Mouse (Mus musculus): Measurements from ENCODE around the gene Lsm10.

Lsm10 gene

GRCm38 (mm10) chr4:126118651-126119050, 22.2 kb downstream of the Lsm10 start:
- DNase-seq (ENCODE audit: low spot score) = no peak

GRCm38 (mm10) chr4:126119051-126119450, 22.6 kb downstream of the Lsm10 start:
- DNase-seq (ENCODE audit: low spot score) = no peak

GRCm38 (mm10) chr4:126120052-126120451, 23.6 kb downstream of the Lsm10 start:
- DNase-seq (ENCODE audit: low spot score) = no peak

GRCm38 (mm10) chr4:126120506-126120905, 24.1 kb downstream of the Lsm10 start:
- no peak for DNase-seq (ENCODE audit: low spot score)

GRCm38 (mm10) chr4:126123309-126124040, 27.1 kb downstream of the Lsm10 start:
- no peak for DNase-seq (ENCODE audit: low spot score)

- DNase-seq (ENCODE audit: low spot score) = no peak
Observed at GRCm38 (mm10) chr4:126130502-126130901, 34.1 kb downstream of the Lsm10 start.

GRCm38 (mm10) chr4:126131290-126132121, 35.1 kb downstream of the Lsm10 start:
- DNase-seq (ENCODE audit: low spot score) = peak; percentile 51

- no peak for DNase-seq (ENCODE audit: low spot score)
Observed at GRCm38 (mm10) chr4:126132636-126133264, 36.3 kb downstream of the Lsm10 start.

- DNase-seq (ENCODE audit: low spot score) = no peak
Observed at GRCm38 (mm10) chr4:126134236-126134635, 37.8 kb downstream of the Lsm10 start.

- DNase-seq (ENCODE audit: low spot score) = no peak
Observed at GRCm38 (mm10) chr4:126134639-126135038, 38.2 kb downstream of the Lsm10 start.

GRCm38 (mm10) chr4:126137773-126138172, 41.4 kb downstream of the Lsm10 start:
- no peak for DNase-seq (ENCODE audit: low spot score)

GRCm38 (mm10) chr4:126141021-126141420, 44.6 kb downstream of the Lsm10 start:
- no peak for DNase-seq (ENCODE audit: low spot score)

GRCm38 (mm10) chr4:126145396-126145795, 49.0 kb downstream of the Lsm10 start:
- DNase-seq (ENCODE audit: low spot score) = no peak

- no peak for DNase-seq (ENCODE audit: low spot score)
Observed at GRCm38 (mm10) chr4:126146974-126147532, 50.6 kb downstream of the Lsm10 start.

- DNase-seq (ENCODE audit: low spot score) = peak; percentile 68
Observed at GRCm38 (mm10) chr4:126147533-126148160, 51.2 kb downstream of the Lsm10 start, which contains the start of gene Eva1b. TSS of gene Eva1b (plus strand) at chr4:126147744.
